Mouse (Mus musculus) layer of hippocampus, adult 6 months (tissue): ENCODE measurements around the gene Snapc3. TPM values are rescaled to one million over a fixed set of nuclear protein-coding genes. Genes with fewer than 3 reads are reported as not detected.

ENCODE experiments used
- long read RNA-seq, 2 experiments: library from polyadenylated mRNA; unstranded; transcript quantifications; one replicate each; pipeline ENCODE4 v2.0.0; 2019 to 2020
- polyA plus RNA-seq: library from polyadenylated mRNA; unstranded; fragments of <200 nt; fragmentation: Nextera tagmentation; gene quantifications from 2 replicates; pipeline ENCODE4 v1.2.3, GENCODE M21; 2021

Snapc3 gene
- 42.4 and 51.5 TPM in 2 replicates for polyA plus RNA-seq
- long read RNA-seq, experiment 1, transcript Snapc3-206 (8 exons, 1,993 nt) = minor isoform, 5 of 69 reads
- long read RNA-seq, experiment 1, transcript Snapc3-201 (9 exons, 1,405 nt) = major isoform, 51 of 69 reads
- long read RNA-seq, experiment 1, partial matches to known transcripts = 4 of 69 reads
- long read RNA-seq, experiment 1, other reads (novel, unspliced or antisense) = 4 of 69 reads
- long read RNA-seq, experiment 2, transcript Snapc3-202 (6 exons, 942 nt) = minor isoform, 8 of 167 reads
- long read RNA-seq, experiment 2, transcript Snapc3-201 (9 exons, 1,405 nt) = major isoform, 119 of 167 reads
- long read RNA-seq, experiment 2, transcript Snapc3-206 (8 exons, 1,993 nt) = minor isoform, 13 of 167 reads
- long read RNA-seq, experiment 2, partial matches to known transcripts = 2 of 167 reads
- long read RNA-seq, experiment 2, other reads (novel, unspliced or antisense) = 22 of 167 reads

GRCm38 (mm10) chr4:83417160-83417819 is at the start of gene Snapc3:
Gene Snapc3 (plus strand): TSS chr4:83417724.

DNA sequence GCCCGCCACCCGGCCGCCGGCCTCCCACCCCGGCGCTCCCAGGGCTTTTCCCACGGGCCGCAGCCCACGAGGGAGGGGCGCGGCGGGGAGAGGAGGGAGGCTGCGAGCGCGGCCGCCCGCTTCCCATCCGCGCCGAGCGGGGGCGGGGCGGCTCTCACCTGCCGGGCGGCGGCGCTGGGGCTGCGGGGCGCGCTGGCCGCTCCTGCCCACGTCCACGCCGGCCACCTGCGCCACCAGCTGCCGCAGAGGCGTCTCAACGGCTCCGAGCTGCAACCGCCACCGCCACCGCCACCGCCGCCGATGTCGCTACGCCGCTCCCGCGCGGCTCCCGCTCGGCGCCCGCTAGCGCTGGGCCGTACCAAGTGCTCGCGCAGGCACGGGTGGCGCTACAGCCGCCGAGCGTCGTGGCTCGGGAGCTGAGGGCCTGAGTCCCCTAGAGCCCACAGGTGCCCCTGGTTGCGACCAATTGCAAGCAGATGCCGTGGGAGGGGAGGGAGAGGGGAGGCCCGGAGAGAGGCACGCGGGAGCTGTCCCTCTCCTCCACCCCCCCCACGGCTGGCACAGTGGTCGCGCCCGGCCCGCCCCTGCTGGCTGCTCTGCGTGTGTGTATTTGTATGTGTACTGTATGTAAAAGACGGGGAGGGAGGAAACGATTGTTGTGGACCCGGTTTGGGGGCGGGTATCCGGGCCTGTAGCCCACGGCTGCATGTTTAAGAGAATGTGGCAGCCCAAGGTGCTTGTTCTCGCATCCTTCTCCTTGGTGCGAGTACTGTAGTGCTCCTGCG is 68.8 kb downstream of the Snapc3 start, which contains the start of gene Psip1:
Psip1 (minus strand) TSS at position 343 of the 785 bp plus-strand sequence.

Other genes with a start within 250 kb of the Snapc3 start
- 8.5 and 9.8 TPM in 2 replicates for gene Ttc39b, start 93.5 kb upstream of the Snapc3 start, polyA plus RNA-seq
- 42.1 and 47.7 TPM in 2 replicates for gene Psip1, start 68.7 kb downstream of the Snapc3 start, polyA plus RNA-seq
- gene Ccdc171, start 107.8 kb downstream of the Snapc3 start, polyA plus RNA-seq = 0.60 and 1.1 TPM in 2 replicates